Mouse (Mus musculus): Measurements from ENCODE around the gene Ghrhr.

The Ghrhr gene

DNA sequence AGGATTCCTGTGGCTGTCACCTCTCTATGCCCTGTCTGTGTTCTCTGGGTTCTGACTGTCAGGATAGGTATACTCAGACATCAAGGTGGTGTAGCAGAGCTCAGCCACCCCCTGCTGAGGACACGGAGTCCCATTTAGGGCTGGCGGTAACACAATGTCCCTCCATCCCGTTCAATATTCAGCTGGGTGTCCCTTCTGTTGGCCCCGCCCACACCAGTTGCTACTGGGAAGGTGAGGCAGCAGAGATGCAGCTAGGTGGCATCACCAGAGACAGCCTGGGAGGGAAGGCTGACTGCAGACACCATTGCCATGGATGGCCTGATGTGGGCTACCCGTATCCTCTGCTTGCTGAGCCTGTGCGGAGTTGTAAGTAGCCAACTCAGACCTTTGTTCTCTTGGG is at the start of gene Ghrhr:
Gene Ghrhr (plus strand): TSS at position 220 of the 400 bp plus-strand sequence.
- no peak for DNase-seq

DNA sequence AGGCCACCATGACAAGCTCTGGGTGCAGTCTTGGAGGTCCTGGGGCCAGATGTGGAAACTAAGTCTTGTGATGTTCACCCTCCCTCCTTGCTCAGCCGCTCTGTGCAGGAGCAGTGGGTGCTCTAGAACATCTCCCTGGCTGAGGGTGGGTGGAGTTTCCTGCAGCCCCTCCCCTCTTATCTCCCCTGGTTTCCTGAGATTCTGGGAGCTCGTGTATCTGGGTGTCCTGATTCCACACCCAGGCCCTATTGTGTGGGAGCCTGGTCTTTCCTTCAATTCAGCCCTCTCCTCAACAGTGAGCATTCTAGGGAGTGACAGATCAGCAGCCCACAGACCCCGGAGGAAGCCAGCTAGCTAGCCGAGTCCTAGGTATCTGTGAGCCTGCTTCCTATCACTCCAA is 49.8 kb upstream of the Ghrhr start:
- no peak for DNase-seq

DNA sequence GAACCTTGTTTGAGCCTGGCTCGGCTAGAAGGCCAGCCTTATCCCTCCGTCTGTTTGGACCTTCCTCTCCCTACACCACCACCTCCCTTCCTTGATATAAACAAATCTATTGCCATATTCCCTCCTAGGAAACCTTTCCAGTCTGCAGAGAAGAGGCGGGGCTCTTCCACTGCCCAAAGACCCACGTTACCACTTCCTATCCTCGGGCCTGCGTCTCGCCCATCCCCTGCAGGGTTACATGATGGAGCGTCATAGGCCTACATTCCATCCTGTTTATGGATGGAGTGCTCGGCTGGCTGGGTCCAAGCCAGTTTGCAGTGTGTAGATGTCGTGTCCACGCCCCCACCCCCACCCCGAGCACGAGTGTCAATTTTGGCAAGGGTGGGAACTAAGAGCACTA is 48.8 kb upstream of the Ghrhr start:
- no peak for DNase-seq

DNA sequence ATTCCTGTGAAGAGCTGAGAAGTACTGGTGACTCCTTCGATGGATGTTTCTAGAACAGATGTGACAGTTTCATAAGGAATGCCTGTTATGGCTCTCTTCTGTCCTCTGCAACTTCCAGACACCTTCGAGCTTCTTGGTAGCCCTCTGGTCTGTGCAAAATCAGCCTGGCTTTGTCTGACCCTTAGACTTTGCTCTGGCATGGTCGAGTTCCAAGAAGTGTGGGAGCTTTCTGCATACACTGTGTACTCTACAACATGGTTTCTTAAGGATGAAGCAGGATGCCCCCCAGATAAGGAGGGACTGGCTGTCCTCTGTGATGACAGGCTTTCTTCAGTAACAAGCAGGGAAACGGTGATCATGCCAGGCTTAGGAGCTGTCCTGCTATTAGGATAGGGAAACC is 47.9 kb upstream of the Ghrhr start:
- DNase-seq, result no peak

GRCm38 (mm10) chr6:55331315-55331714 is 44.8 kb upstream of the Ghrhr start:
- no peak for DNase-seq

DNA sequence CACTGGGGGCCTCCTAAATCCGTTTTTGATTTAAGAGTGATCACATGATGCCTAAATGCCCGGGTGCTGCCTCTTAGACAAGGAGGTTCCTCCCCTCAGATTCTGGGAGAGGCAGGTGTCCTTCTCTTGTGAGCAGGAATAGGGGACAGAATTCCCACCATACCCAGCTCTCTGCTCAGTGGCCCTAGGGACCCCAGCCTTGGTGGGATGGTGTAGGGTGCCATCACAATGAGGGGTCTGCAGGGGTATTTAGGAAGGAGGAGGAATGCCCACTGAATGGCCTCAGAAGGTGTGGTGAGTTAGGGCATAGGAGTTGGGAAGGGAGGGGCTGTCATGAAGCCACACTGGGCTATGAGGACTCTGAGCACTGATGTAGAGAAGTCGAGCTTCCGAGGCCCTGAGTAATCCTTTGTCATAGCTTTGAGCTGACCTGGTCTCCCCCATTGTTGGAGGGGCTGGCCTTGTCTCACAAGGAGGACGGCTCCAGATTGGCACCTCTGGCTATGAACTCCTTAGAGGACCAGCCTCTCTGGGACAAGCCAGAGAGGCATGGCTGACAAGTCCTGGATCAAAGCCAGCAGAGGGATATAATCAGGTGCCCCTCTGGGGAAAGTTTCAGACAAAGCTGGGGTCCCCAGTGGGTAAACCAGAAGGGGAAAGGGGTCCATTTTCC is 43.9 kb upstream of the Ghrhr start:
- no peak for DNase-seq

- DNase-seq, result no peak
Observed at GRCm38 (mm10) chr6:55332773-55333109, 43.4 kb upstream of the Ghrhr start.

- peak in 1 of 2 experiments; percentile 13 for DNase-seq
Observed at GRCm38 (mm10) chr6:55335989-55336514, 40.0 kb upstream of the Ghrhr start, which contains the start of gene Aqp1. TSS of gene Aqp1 (plus strand) at chr6:55336432.

DNA sequence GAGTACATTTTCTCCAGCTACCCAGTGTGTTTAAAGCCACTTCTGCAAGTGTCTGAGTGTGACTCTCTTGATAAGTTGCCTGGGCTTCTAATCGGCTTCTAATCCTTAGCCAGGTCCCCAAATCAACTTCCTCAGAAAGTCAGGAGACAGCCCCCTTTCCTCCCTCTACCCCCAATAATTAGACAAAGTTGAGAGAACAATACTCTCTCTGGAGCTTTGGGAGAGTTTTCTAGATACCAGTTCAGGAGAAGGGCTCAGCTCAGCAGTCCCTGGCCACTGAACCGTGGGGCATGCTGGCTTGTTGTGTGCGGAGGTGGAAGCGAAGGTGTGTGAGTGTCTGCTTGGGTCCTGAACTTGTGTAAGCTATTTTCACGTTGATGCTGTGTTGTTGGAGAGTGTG is 38.9 kb upstream of the Ghrhr start:
- DNase-seq, result no peak

DNA sequence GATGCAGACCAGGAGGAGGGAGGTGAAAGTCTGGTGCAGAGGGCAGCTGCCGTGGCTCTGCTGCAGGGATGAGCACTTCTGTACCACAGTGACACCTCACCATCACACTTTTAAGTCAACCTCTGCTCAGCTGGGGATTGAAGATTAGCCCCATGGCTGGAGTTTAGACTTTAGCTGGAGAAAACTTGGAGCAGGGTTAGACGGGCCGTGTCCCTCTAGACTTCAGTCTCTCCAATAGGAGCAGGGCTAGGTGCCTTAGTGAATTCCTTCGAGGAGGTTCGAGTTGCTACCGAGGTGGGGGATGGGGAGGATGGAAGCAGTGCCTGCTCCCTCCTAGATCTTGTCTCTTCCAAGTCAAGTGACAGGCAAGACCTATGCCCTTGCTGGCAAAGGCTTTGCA is 38.0 kb upstream of the Ghrhr start:
- DNase-seq, result no peak

- no peak for DNase-seq
Observed at GRCm38 (mm10) chr6:55338934-55339825, 36.9 kb upstream of the Ghrhr start.

DNA sequence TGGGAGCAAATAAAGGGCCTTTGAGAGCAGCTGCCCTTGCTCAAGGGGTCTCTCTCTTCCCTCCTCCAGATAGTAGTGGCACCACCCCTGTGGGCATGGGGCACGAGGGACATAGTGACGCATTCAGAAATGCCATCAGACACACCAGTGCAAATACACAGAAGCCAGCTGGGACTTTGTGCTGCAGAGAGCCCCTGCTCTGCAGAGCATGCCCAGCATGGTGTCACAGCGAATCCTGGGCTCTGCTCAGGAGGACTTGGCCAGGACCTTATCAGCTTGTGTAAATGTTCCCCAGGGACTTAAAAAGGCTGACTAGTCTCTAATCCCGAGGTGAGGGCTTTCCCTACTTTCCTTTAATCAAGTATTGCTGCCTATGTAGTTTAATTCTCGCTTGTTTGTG is 34.4 kb upstream of the Ghrhr start:
- no peak for DNase-seq

- no peak for DNase-seq
Observed at GRCm38 (mm10) chr6:55342328-55342727, 33.8 kb upstream of the Ghrhr start.

GRCm38 (mm10) chr6:55343446-55343845 is 32.6 kb upstream of the Ghrhr start:
- DNase-seq, result no peak

DNA sequence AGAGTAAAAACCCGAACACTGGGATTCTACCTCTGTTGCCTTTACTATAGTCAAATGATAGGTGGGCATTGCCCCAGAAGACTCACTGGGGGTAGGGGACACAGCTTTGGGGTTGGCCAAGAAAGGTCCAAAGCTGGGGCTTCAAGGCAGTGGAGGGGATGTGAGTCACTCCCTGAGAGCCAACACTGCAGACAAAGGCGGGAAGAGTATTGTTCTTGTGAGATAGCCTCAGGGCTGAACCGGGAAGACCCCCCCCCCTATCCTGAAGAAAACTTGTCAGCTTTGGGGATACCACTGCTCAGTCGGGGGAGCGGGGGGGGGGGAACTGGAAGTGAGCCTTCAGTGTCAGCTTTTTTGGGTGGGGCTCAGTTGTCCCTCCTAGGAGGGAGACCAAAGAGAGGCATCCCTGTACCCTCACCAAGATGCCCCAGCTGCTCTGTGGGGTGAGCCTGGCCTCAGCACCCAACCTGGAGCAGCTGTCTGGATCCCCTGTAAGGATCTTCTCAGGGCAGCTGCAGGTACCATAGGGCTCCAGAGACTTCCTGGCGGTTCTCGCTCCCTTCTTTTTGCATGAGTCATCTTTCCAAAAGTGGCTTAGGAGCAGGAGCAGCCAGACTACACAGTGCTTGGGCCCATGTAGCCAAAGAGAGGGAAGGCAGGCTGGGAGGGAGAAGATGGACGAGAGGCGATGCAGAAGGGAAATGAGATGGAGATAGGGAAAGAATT is 31.6 kb upstream of the Ghrhr start:
- no peak for DNase-seq

DNA sequence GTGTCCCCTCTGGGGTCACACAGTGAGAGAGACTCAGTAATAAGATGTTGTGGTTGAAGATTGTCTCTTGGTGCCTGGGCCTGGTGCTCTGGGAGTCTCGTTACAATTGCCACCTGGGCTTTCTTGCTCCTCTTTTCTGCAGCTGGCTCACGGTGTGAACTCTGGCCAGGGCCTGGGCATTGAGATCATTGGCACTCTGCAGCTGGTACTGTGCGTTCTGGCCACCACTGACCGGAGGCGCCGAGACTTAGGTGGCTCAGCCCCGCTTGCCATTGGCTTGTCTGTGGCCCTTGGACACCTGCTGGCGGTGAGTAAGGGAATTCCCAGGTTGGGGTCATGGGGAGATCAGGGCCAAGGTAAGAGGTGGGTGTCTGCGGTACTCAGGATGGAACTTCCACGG is 30.8 kb upstream of the Ghrhr start:
- no peak for DNase-seq

- DNase-seq, result no peak
Observed at GRCm38 (mm10) chr6:55346491-55346890, 29.6 kb upstream of the Ghrhr start.

GRCm38 (mm10) chr6:55347711-55348571 is 28.2 kb upstream of the Ghrhr start:
- DNase-seq, result peak in 1 of 2 experiments; percentile 0

DNA sequence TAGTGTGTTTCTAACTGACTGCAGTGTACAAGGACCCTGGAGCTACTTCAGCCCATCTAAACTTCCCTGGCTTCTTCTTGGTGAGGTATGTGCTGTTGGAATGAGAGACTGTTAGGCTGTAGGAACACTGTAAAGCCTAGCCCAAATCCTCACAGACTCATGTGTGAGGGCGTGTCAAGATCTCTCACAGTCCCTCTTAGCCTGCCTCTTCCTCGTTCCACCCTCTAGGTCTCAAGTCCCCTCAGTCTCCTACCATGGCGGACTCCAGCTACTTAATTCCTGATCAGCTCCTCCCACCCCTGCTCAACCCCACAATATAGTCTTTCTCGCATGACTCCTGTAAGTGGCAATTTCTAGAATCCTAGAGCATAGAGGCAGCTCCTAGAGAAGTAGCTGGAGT is 26.9 kb upstream of the Ghrhr start:
- no peak for DNase-seq

GRCm38 (mm10) chr6:55350383-55350952 is 25.6 kb upstream of the Ghrhr start:
- DNase-seq, result no peak

GRCm38 (mm10) chr6:55351712-55352111 is 24.4 kb upstream of the Ghrhr start:
- no peak for DNase-seq
